Mouse (Mus musculus): ENCODE results near the gene Stk38. TPM values are rescaled to one million over a fixed set of nuclear protein-coding genes. Genes with fewer than 3 reads are reported as not detected.
"Not testable (repeated sequence)": the region's sequence is repeated elsewhere in the genome, so short reads cannot be mapped to it uniquely, and the experiment has no call there.

Stk38 gene
- total RNA-seq, 4 experiments from 2014 or later = 46.7 to 54.7 (median 48.4) TPM

GRCm38 (mm10) chr17:29039351-29039750, 31.6 kb upstream of the Stk38 start:
- no peak for DNase-seq (ENCODE audit: low spot score in 2 of 2)

GRCm38 (mm10) chr17:29035506-29035905, 27.7 kb upstream of the Stk38 start:
- DNase-seq (ENCODE audit: low spot score in 2 of 2) = no peak

GRCm38 (mm10) chr17:29034264-29034663, 26.5 kb upstream of the Stk38 start:
- no peak for DNase-seq (ENCODE audit: low spot score in 2 of 2)

- DNase-seq (ENCODE audit: low spot score in 2 of 2) = no peak
These were observed 25.8 kb upstream of the Stk38 start for GRCm38 (mm10) chr17:29033569-29034061.

GRCm38 (mm10) chr17:29032274-29033069, 24.7 kb upstream of the Stk38 start, which contains the start of gene Srsf3:
Srsf3 (plus strand) TSS chr17:29032628.
- peak; percentile 98 for DNase-seq (ENCODE audit: low spot score in 2 of 2)

- DNase-seq (ENCODE audit: low spot score in 2 of 2) = no peak
These were observed 24.0 kb upstream of the Stk38 start for GRCm38 (mm10) chr17:29031771-29032273.

- DNase-seq (ENCODE audit: low spot score in 2 of 2) = not testable (repeated sequence)
These were observed 23.4 kb upstream of the Stk38 start for GRCm38 (mm10) chr17:29031085-29031711.

GRCm38 (mm10) chr17:29030321-29031034, 22.7 kb upstream of the Stk38 start:
- DNase-seq (ENCODE audit: low spot score in 2 of 2) = no peak

GRCm38 (mm10) chr17:29026652-29027356, 19.0 kb upstream of the Stk38 start:
- no peak for DNase-seq (ENCODE audit: low spot score in 2 of 2)

GRCm38 (mm10) chr17:29024896-29025565, 17.2 kb upstream of the Stk38 start:
- DNase-seq (ENCODE audit: low spot score in 2 of 2) = no peak

GRCm38 (mm10) chr17:29024047-29024892, 16.5 kb upstream of the Stk38 start:
- no peak for DNase-seq (ENCODE audit: low spot score in 2 of 2)

GRCm38 (mm10) chr17:29023346-29023745, 15.6 kb upstream of the Stk38 start:
- DNase-seq (ENCODE audit: low spot score in 2 of 2) = no peak

- no peak for DNase-seq (ENCODE audit: low spot score in 2 of 2)
These were observed 14.5 kb upstream of the Stk38 start for GRCm38 (mm10) chr17:29022230-29022819.

GRCm38 (mm10) chr17:29020444-29020843, 12.6 kb upstream of the Stk38 start:
- no peak for DNase-seq (ENCODE audit: low spot score in 2 of 2)

GRCm38 (mm10) chr17:29019391-29019790, 11.6 kb upstream of the Stk38 start:
- no peak for DNase-seq (ENCODE audit: low spot score in 2 of 2)

- no peak for DNase-seq (ENCODE audit: low spot score in 2 of 2)
These were observed 10.6 kb upstream of the Stk38 start for GRCm38 (mm10) chr17:29018292-29018984.

GRCm38 (mm10) chr17:29016705-29017104, 8.9 kb upstream of the Stk38 start:
- no peak for DNase-seq (ENCODE audit: low spot score in 2 of 2)

GRCm38 (mm10) chr17:29015638-29016037, 7.8 kb upstream of the Stk38 start:
- no peak for DNase-seq (ENCODE audit: low spot score in 2 of 2)

- DNase-seq (ENCODE audit: low spot score in 2 of 2) = no peak
These were observed 6.4 kb upstream of the Stk38 start for GRCm38 (mm10) chr17:29014235-29014634.

Measured in left cerebral cortex, adult 8-10 months (tissue).